Mouse (Mus musculus): ENCODE data around the gene Pdzd2.

The Pdzd2 gene

DNA sequence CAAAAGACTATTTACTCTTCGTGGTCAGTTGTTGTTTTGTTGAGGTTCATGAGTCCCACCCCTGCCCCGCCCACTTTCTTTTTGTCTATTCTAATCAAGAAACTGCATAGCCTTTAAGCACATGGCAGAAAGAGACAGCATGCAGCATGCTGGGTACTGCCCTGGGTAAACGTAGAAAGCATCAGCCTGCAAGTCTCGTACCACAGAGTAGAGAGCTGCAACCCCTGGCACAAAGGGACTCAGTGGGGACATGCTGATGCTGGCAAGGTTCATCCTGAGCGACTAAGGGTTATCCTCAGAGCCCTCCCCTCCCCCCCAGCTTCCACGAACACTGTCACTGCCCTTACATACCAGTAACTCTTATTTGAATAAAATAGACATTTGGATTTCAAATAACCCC, 114.2 kb downstream of the Pdzd2 start:
- DNase-seq (ENCODE audit: low spot score in 2 of 2) = no peak

DNA sequence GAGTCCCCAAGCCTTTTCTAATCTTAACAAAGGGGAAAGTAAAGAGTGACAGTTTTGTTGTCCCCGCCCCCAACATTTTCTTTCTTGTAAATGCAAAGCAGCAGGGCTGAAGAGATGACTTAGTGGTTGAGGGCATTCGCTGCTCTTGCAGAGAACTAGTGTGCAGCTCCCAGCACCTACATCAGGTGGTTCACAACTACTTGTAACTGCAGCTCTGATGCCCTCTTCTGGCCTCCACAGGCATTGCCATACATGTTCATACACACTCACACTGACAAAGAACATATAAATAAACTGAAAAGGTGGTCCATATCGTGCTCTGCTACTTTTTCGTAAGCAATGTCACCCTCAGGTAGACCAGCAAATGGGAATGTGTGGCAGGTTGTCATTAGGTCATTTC, 116.2 kb downstream of the Pdzd2 start:
- no peak for DNase-seq (ENCODE audit: low spot score in 2 of 2)

DNA sequence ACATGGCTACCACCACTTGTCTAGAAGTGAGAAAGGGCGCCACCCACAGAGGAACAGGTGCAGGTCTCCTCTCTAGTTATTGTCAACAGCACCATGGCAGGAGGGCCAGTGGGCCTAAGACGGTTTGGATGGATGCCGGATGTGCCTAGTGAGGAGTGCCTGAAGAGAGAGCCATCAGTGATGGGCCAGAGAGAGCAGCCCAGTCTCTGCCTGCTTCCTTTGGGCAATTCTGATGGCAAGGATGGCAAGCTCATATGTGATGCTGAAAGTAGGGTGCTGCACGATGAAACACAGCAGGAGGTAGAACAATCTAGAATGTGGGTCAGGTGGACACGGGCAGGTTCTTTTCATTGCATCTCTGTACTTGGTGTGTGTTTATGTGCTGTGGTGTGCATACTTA, 117.0 kb downstream of the Pdzd2 start:
- no peak for DNase-seq (ENCODE audit: low spot score in 2 of 2)

DNA sequence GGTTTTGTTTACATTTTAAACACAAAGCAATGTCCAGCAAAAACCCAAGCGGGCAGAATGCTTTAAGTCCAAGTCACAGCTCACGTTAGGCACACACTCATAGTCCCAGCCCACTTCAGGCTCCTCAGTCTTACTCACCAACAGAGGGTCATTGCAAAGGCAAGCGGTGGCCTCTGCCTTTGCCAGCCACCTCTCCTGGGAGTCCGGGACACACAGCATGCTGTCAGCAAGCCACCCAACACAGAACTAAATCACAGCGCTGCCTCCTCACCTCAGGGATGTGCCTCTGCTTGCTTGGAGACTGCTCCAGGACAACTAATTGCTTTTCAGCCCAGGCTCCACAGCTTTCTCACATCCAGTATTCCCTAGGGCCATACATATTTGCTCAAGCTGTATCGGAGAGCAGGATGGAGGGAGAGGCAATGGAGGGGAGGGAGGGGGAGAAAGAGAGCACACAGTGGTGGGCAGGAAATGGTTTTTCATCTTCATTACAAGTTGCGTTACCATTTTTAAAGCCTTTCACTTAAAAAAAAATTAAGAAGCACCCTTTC, 117.6 kb downstream of the Pdzd2 start:
- no peak for DNase-seq (ENCODE audit: low spot score in 2 of 2)

DNA sequence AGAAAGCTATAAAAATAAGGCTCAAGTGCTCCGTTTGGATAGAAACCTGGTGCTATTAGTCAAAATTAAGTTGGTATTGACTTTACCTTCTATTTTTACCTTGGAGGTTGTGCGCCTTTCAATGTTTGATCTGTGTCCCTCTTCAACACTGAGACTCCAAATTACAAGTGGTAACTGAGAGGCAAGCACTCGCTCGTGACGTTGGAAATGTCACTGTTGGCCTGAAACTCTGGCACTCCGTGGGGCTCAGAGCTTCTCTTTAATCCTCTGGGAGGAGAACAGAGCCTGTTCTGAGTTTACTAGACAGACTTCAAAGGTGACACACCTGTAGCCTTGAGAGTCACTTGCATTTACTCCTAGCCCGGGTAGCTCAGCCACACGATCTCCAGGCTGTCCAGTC, 120.5 kb downstream of the Pdzd2 start:
- no peak for DNase-seq (ENCODE audit: low spot score in 2 of 2)

DNA sequence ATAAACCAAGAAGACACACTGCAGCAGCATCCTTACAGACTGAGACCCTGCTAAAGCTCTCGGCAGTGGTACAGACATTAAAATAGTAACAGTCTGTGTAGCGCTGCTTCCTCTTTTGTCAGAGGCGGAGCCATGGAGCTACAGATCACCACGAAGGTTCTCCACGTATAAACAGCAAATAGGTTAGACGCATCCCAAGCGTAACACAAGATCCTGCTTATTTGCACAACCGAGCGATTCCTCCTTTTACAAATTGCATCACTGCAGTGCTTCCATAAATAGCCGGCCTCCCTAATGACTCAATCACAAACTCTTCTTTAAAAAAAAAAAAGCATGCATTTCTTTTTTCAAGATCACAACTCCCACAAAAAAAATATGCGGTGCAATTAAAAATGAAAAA, 122.1 kb downstream of the Pdzd2 start:
- no peak for DNase-seq (ENCODE audit: low spot score in 2 of 2)

DNA sequence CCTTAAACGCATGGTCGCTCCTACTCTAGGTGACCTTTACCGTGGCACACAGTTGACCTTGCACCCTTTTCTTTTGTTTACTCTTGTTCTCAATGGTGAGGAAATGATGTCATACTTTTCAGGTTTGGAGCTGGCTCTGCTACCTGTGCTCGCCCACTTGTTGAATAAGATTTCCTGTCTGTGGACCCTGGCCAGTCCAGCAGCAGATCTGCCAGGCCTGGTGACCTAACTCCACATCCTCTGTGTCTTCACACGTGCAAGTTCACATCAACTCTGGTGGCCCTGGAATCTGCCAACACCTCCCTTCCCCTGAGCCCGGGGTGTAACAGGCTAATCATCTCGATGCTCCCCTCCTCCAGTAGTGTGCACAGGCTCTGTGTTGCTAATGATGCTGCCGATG, 122.5 kb downstream of the Pdzd2 start:
- no peak for DNase-seq (ENCODE audit: low spot score in 2 of 2)

DNA sequence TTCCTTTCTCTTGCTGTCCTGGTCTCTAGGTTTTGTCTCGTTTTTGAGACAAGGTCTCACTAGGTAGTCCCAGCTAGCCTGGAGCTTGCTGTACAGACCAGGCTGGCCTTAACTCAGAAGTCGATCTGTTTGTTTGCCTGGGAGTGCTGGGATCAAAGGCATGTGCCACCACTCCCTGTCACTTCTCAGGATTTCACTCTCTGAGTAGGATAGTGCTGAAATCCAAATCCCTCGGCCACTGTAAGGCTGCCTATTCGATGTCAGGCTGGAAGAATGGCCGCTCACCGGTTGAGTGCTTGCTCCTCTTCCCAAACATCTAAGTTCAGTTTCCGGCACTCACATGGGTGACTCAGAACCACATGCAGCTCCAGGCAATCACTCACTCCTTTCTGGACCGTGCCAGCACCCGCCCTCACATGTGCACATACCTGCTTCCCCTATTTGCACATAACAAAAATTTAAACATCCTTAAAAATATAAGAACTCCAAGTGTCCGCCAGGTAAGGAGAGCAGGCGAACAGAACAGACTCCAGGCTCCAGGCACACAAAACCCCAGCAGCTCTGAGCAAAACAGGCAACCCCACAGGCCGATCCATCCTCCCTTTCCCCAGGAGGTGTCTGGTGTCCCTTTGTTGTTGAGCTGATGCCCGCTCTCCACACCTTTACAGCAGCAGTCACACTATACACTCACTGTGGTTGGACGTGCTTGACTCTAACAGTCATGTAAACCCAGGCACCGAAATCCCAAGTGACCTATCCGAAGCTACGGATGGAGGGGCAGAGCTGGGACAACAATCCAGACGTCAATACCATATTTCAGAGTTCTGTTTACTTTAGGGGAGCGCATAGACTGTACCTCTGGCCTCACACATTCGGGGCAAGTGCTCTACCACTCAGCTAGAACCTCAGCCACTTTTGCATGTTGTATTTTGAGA, 124.5 kb downstream of the Pdzd2 start:
- DNase-seq (ENCODE audit: low spot score in 2 of 2) = no peak

DNA sequence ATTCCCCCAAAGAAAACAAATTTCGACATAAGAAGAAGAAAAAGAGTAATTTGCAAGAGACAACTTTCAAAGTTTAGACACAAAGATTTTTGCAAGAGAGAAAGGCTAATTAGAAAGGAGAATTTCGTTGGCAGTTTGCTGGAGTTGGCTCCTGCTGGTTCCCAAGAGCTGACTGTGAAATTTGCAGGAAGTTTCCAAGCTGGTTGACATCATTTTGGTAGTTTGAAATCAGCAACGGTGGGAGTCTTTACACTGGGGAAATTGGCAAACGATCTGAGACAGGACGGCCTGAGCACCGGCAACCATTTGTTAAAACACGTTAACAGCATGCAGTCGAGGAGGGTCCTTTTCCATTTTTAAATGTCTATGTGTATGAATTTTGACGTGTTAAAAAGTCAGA, 125.7 kb downstream of the Pdzd2 start:
- no peak for DNase-seq (ENCODE audit: low spot score in 2 of 2)

DNA sequence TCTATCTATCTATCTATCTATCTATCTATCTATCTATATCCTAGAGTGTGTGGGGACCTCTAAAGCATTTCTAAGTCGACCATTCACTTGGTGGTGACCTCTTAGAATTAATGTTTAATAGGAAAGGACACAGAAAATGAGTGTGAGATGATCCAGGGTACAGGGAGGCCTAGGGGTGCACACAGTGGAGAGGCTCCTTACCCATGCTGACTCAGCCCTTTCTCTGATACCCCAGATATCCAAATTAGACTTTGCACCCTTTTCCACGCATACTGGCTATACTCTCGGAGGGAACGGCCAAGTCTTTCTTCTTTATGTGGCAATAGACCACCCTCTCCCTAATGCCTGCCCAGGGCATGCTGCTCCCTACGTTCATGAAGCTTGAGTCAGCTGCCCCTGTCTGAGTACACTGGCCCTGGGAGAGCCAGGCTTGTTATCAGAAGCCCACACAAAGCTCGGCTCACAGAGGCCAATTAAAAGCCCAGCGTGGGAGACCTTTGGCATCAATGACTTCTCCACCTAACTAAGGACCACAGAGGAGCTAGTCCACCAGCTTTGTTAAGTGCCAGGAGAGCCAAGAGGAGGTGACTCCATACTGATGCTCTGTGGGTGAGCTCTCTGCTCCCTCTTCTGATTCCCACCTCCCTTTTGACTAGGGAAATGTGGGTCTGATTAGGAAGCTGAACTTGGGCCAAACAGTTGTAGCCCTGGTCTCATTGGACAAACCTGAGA, 126.6 kb downstream of the Pdzd2 start:
- no peak for DNase-seq (ENCODE audit: low spot score in 2 of 2)

DNA sequence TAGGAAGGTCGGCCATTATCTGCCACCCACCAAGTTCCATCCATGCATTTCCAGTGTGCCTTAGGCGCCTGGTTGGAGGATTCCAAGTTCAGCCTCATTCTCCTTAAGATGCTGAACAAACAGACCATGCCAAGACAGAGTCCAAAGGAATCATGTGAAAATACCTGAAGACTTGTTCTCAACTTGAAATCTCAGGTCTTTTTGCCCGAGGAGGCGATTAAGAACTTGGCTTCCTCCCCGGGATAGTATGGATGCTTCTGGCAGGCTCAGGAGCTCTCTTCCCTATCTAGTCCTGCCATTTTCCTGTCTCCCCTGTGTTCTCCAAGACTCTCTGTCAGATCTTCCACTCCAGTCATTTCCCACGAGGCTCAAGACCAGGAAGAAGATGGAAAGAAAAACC, 131.6 kb downstream of the Pdzd2 start:
- no peak for DNase-seq (ENCODE audit: low spot score in 2 of 2)

DNA sequence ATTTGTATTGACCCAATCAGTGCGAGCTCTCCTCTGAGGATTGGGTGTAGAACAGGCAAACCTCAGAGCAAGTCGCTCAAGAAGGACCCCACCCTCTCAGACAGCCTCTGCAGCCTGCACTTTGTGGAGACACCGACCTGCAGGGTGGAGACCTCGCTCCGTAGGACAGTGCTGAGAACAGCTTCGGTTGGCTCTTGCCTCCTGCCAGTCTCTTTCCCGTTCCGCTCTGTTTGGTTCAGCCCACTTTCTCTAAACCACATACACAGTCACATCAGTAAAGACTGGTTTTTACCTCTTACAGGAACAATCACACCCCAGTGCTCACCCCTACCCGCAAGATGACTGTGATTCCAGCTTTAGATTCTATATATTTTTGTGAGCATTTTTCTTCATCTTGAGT, 133.4 kb downstream of the Pdzd2 start:
- DNase-seq (ENCODE audit: low spot score in 2 of 2) = no peak

DNA sequence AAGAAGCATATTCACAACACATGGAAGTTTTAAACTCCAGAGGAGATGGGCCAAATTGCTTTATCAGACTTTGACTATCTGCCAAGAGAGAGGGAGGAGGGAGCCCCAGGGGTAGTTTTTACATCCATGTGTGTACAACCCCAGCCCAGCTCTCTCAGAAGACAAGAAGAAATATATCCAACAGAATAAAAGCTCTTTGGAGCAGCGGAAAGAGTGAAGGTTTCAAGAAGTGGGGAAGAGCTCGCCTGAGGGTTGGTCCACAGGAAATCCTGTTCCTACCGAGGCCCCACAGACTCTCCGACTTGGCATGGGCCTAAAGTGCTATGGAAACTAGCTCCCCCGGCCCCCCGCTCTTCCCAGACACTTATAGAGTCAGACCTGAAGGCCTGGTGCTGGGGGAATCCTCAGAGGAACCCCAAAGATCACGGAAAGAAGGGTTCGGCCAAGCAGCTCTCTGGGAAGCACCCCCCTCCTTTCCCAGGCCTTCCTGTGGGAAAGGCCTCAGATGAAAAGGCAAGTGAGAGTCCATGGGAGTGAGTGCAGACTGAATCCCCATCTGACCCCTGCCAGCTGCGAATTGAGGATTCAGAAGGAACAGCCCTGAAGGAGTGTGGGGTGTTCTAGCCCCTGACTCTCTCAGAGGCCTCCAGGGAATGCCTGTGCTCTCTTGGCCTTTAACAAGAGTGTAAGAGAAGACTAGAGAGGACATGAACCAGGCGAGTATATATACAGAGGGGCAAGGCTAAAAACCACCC, 134.3 kb downstream of the Pdzd2 start:
- DNase-seq (ENCODE audit: low spot score in 2 of 2) = no peak

DNA sequence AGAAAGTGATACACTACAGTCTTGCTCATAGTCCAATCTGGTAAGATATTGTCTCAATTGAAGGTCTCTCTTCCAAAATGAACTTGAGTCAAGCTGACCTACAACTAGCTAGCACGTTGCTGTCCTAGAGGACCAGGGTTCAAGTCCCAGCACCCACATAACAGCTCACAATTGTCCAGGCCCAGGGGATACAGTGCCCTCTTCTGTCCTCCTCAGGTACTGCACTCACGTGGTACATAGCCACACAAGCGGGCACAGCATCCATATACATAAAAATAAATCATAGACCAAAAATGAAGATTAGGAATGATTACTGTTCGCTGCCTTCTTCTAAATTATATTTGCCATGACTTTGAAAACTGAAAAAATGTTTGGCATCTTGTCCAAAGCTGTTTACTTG, 136.1 kb downstream of the Pdzd2 start:
- DNase-seq (ENCODE audit: low spot score in 2 of 2) = no peak

DNA sequence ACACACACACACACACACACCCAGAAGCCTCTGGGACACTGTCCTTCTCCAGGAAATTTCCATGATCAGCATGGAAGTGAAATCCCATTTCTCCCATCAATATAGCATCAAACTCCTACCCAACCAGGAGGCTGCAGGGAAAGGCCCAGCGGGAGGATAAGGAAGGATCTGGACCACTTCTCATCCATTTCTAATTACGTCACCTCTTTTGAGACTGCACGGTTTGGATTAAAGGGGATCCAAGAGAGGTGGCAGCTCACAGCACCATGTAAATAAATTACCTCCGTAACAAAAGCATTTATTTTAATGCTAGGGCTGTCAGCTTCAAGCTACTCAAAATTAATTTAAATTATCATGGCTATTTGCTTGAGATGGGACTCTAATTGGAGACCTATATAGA, 146.6 kb downstream of the Pdzd2 start:
- no peak for DNase-seq (ENCODE audit: low spot score in 2 of 2)

DNA sequence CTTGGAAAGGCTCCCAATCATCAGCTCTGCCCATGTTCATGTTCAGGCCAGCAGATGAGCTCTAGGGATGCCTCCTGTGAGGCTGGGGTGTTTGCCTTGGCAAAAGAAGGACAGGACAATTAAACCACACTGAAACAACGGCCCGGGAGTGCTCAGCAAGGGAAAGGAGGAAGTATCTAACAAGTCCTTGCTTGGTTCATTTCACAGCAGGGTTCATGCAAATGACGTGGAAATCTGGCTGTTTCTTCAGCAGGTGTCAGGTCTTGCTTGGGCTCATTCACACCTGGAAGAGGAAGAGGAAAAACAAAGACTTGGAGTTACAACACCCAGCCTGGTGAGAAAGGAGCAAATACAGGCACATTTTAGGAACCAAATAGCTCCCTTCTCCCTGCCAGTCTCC, 147.1 kb downstream of the Pdzd2 start:
- DNase-seq (ENCODE audit: low spot score in 2 of 2) = no peak

DNA sequence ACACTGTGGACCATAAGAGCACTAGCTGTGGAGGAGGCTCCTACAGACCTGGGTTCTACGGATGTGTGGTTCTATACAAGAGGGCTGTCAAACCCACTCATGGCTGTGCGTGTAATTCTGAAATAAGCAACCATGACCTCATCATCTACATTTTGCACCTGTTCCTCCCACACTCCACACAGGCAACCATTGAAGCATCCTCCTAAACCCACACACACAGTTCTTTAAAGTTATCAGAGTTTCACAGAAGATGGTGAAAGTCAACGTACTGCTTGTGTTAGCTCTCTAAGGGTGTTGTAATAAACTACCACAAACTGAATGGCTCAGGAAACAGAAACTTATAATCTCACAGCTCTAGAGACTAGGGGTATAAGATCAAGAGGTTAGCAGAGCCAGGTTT, 151.1 kb downstream of the Pdzd2 start:
- DNase-seq (ENCODE audit: low spot score in 2 of 2) = no peak

DNA sequence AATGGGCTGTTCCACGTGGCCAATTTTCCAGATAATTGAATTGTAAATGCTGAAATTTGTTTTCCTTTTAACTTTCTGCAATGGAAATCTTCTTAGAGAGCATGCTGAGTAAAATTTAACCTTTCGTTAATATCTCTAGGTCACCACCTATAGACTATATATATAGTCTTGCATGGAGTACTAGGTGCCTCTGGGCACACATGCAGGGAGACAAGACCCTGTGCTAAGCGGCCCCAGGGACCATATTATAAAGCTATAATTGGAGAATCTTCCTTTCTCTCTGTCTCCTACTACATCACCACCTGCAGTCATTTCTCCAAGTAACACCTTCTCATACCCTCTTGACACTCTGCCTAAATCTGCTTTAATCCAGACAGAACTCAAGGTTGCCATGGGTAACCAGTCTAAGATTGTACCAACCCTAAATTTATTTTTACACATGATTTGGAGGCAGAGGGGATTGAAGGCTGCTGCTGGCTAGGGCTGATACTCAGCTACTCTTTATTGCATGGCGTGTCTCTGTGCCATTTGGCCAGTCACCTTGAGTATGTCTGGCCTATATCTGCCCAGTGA, 152.8 kb downstream of the Pdzd2 start:
- DNase-seq (ENCODE audit: low spot score in 2 of 2) = no peak

DNA sequence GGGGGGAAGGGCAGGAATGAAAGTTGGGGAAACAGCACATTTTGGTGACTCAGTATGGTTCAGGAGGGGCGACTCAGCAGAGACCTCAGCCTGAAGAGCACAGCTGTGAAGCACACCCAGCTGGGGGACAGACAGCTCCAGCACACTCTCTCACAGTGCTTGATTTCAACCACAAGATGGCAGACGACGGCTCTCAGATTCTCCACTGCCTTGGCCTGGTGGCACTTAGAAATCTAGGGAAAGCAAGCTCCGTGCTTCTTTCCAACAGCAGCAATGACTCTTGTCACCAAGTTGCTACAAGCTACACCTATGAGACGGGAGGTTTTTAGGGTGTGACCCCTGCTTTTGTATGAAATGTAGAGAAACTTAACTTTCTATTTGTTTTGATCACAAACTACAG, 153.6 kb downstream of the Pdzd2 start:
- DNase-seq (ENCODE audit: low spot score in 2 of 2) = peak; percentile 44 to 69

DNA sequence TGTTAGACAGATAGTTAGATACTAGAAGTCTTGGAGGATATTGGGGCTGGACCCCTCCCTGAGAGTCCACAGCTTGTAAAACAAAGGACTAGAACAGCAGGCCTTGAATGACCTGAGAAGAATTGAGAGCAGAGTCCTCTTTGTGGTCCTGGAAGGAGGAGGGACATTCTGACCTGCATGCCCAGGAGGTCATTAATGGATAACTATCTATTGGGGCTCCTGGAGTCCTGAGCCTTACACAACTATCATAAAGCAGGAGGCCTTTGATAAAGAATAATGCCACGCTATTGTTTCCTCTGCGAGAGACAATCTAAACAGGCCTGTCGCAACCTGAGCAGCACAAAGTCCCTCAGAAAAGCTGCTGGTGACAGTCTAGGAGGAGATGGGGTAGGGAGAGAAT, 156.7 kb downstream of the Pdzd2 start:
- no peak for DNase-seq (ENCODE audit: low spot score in 2 of 2)

DNA sequence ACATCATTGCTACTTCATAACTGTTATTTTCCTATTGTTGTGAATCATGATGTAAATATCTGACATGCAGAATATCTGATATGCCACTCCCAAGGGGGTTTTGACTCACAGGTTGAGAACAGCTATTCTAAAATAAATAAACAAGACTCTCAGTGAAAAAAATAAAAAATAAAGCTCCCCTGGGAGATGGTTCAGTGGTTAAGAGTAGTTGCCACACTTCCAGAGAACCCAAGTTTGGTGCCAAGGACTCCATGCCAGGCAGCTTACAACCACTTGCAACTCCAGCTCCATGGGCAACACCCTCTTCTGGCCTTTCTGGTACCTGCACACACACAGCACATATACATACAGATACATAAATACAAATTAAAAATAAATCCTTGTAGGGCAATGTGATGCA, 157.3 kb downstream of the Pdzd2 start:
- DNase-seq (ENCODE audit: low spot score in 2 of 2) = no peak

DNA sequence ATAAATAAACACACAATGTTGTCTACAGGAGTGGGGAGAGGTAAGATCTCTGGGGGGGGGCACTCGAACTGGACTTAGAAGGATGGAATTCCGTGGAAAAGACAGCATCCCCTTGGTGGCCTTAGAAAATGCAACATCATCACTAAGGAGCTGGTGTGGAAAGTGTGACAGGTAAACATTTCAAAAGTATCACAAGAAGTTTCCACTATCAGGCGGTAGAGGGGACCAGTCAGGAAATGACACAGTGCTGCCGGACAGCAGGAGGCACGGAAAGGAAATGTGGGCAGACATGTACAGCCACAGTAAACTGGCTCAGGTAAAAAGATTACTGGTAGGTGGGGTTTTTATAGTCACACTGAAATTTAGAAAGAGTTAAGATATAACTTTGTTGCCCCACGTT, 160.5 kb downstream of the Pdzd2 start:
- no peak for DNase-seq (ENCODE audit: low spot score in 2 of 2)
